Mouse (Mus musculus) cerebellum, adult 8-10 months (tissue): ENCODE results near the gene Bcan.

ENCODE experiments used
- DNase-seq: peaks from one replicate; pipeline ENCODE4 v3.0.0; 2022

The Bcan gene

GRCm38 (mm10) chr3:87996971-87997614, 2.9 kb downstream of the Bcan start:
- DNase-seq: no peak

GRCm38 (mm10) chr3:87996401-87996800, 3.6 kb downstream of the Bcan start:
- no peak for DNase-seq

DNA sequence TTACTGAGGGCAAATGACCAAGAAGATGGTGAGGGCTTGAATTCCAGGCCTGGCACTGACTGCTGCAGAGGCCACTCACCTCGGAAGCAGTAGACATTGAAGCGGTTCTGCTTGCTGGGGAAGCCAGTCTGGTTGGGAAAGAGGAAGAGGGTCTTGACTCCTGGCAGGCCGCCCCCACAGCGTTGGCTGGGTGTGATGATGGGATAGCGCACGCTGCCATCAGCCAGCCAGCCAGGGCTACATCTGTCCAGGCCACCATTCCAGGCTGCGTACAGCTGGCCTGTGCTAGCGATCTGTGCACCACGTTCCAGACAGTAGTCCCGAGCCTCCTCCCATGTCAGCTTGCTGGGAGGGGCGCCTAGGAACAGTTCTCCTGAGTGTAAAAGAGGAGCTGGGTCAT, 4.7 kb downstream of the Bcan start:
- no peak for DNase-seq

- DNase-seq: no peak
Measured at GRCm38 (mm10) chr3:87993436-87993835, 6.6 kb downstream of the Bcan start.

- no peak for DNase-seq
Measured at GRCm38 (mm10) chr3:87989935-87990334, 10.1 kb downstream of the Bcan start.

- no peak for DNase-seq
Measured at GRCm38 (mm10) chr3:87988068-87988467, 12.0 kb downstream of the Bcan start.

DNA sequence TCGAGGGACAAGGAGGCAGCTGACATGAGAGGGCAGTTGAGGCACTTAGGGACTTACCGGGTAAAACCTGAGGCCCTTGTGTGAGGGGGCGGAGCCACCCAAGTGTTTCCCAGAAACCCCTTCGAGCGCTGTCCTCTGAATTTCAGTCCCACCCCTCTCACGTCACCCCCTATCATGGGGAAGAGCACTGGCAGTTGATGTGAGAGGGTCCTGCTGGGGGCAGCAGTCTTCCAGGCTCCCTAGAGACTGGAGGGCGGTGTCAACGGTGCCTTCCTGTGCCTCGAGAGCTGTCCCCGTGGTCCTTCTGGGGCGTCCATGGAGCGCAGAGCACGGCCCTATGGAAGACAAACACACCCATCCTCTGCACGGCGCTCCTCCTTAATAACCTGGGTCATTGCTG, 12.4 kb downstream of the Bcan start:
- DNase-seq: no peak

GRCm38 (mm10) chr3:87986868-87987267, 13.2 kb downstream of the Bcan start:
- peak; percentile 81 for DNase-seq

GRCm38 (mm10) chr3:87985505-87986320, 14.3 kb downstream of the Bcan start:
- DNase-seq: no peak

DNA sequence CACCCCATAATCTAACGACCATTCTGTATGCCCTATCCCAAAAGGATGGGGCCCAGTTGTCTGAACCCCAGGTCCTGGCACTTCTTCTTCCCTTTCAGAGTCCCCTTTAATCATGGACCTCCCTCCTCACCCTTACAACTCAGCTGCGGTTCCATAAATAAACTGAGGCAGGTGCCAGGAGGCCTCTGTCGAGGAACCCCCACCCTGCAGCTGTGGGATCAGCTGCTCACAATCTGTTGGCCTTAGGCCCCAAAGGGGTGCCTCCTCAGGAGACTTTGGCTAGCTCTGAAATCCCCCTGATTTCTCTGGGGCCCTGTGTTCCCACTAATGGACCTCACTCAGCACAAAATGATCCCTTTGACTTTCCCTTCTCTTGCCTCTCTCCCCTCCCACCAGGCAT, 15.9 kb downstream of the Bcan start:
- no peak for DNase-seq

- no peak for DNase-seq
Measured at GRCm38 (mm10) chr3:87983627-87984026, 16.4 kb downstream of the Bcan start.

- DNase-seq: no peak
Measured at GRCm38 (mm10) chr3:87982836-87983601, 17.0 kb downstream of the Bcan start.

- DNase-seq: no peak
Measured at GRCm38 (mm10) chr3:87981894-87982835, 17.9 kb downstream of the Bcan start.

DNA sequence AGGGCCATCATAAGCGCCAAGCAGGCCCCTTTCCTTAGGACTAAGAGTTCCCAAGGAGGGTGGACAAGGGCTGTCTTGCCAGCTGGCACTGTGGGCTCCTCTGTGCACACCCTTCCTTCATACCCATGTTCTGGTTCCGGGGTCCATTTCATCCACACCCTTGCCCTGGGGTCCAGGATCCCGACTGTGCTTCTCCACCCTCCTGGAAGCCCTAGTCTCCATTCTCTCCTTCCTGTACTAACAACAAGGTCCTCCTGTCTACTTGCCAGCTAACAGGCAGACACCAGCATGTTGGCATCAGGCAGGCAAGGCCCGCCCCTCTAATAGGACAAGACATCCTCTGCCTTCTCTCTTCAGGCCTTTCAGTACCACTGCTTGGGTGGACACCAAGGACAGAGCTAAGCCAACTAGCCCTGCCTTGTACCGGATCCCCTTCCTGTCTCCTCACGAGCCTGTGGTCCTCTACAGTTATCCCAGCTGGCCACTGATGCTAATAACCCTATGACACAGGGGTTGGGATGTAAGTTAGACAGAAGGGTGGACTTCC, 18.7 kb downstream of the Bcan start:
- DNase-seq: no peak

DNA sequence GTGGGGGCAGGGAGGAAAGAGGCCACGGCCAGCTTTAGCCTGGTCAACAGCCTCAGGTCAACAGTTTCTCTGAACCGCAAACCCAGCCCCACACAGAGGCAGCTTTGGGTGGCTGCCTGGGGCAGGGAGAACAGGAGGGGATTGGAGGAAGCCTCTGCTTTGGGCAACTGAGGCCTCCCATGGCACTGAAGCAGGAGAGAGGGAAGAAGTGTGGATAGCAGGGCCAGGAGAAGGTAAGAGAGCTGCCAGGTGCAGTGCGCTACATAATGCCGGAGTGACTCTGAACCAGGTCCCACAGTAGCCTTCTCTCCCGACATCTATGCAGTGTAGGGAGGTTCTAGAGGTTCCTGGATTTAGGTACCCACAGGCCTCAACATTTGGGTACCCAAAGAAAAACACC, 19.3 kb downstream of the Bcan start:
- DNase-seq: no peak

GRCm38 (mm10) chr3:87980085-87980484, 19.9 kb downstream of the Bcan start:
- no peak for DNase-seq

DNA sequence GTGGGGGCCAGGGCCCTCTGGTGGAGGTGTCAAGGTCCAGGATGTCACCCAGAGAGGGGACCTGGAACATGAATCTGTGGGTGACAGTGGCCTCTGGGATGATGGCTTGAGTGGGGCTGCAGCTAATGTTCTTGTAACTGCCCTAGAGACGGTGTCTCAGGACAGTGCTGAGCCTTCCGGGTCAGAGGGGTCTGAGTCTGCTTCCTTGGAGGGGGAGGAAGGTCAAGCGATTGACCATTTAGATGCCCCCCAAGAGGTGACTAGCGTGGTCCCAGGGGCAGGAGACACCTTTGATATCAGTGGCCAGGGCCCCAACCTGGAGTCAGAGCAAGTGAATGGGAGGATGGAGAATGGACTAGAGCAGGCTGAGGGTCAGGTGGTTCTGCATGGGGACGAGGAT, 20.5 kb downstream of the Bcan start:
- DNase-seq: no peak

DNA sequence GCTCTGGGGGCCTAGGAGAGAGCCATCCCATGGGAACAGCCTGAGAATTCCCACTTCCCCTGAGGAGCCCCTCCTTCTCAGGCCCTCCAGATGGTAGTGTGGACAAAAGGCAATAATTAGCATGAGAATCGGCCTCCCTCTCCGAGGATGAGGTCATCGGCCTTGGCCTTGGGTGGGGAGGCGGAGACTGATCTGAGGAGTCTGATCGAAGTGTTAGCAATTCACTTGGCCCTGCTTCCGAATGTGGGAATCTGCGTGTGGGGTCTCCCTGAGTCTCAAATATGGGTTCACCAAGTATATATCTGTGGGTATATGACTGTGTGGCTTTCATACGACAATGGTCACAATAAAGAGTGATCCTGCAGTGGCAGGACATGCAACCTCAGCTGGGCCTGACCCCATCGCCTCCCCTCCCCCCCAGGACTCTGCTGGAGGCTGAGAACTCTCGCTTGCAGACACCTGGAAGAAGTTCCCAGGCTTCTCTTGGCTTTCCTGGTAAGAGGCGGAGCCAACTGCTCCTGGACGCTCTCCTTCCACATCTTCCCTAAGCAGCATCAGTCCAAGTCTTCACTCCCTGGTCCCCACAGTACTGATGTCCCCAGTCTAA, 25.5 kb downstream of the Bcan start:
- no peak for DNase-seq

DNA sequence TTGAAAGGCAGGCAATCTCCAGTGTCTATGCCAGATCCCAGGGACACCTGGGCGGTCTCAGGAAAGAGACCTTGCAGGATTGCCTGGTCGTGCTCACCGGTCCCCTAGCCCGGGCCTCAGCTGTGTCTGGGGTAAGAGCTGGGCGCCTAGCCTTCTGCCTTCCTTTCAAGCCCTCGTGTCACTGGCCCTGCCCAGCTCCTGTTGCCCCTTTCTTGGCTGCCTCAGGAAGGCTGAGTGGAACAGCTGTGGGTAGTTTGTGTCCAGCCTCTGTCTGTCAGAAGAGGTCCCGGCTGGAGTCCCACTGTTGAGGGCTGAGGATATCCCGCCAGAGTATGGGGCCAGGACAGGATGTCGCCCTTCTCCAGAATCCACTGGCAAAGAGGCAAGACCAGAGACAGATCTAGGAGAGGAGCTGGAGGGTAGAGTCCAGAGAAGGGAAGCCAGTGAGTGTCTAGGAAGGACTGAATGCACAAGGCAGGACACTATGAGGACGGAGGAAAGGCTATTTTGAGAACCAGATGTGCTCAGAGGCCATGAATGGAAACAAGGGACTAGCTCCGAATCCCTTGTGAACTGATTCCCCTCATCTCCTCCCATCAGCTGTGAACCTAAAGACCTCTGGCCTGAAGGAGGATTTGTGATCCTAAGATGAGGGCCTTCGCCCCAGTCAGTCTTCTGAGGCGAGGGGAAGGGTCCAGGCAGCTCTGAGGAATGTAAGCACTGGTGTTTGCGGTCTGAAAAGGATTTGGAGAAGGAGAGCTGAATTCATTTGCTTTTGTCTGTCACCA, 26.2 kb downstream of the Bcan start:
- no peak for DNase-seq

- DNase-seq: no peak
Measured at GRCm38 (mm10) chr3:87972776-87973175, 27.3 kb downstream of the Bcan start.

GRCm38 (mm10) chr3:87972203-87972664, 27.8 kb downstream of the Bcan start:
- DNase-seq: no peak
